Mouse (Mus musculus) myocyte (in vitro differentiated cells): Measurements from ENCODE around the gene Cfi. TPM values are rescaled to one million over a fixed set of nuclear protein-coding genes. Genes with fewer than 3 reads are reported as not detected.
A peak's percentile ranks its signal among the peaks of the same experiment; 100 is the strongest.

ENCODE experiments used
- H3K27me3 ChIP-seq: one replicate; pipeline ENCODE4 v1.6.1; 2011; ENCODE audit not compliant: control insufficient read depth, insufficient read depth, insufficient read length
- H3K36me3 ChIP-seq: one replicate; pipeline ENCODE4 v1.6.1; 2011; ENCODE audit not compliant: control insufficient read depth, insufficient read depth
- H3K4me2 ChIP-seq: one replicate; pipeline ENCODE4 v1.6.1; 2011; ENCODE audit warnings: low read depth, control low read depth
- H3K4me3 ChIP-seq: one replicate; pipeline ENCODE4 v1.5.1; 2011; ENCODE audit warnings: mild to moderate bottlenecking, control low read depth, moderate library complexity
- H3K79me2 ChIP-seq: one replicate; pipeline ENCODE4 v1.6.1; 2011; ENCODE audit not compliant: control insufficient read depth, insufficient read depth
- H3ac ChIP-seq: one replicate; pipeline ENCODE4 v1.6.1; 2011; ENCODE audit not compliant: control insufficient read depth, insufficient read length
- CEBPB ChIP-seq: IDR thresholded peaks from 2 replicates; pipeline ENCODE4 v1.6.1; 2011; ENCODE audit warnings: mild to moderate bottlenecking, moderate library complexity; ENCODE audit not compliant: poor library complexity, insufficient read depth, severe bottlenecking
- E2F4 ChIP-seq: IDR thresholded peaks from one replicate; pipeline ENCODE4 v1.6.1; 2011; ENCODE audit warnings: mild to moderate bottlenecking, control low read depth, moderate library complexity; ENCODE audit not compliant: insufficient read depth
- MAX ChIP-seq: IDR thresholded peaks from one replicate; pipeline ENCODE4 v1.6.1; 2011; ENCODE audit warnings: low read depth, mild to moderate bottlenecking, control low read depth
- MYOD1 ChIP-seq, 3 experiments: IDR thresholded peaks; one replicate each; pipeline ENCODE4 v1.6.1; 2011; ENCODE audit warnings: control low read depth in 2 of 3, low read depth in 2 of 3, mild to moderate bottlenecking in 2 of 3, moderate library complexity in 1 of 3; ENCODE audit not compliant: insufficient read length in 2 of 3, control insufficient read depth in 1 of 3
- MYOG ChIP-seq, 3 experiments: IDR thresholded peaks; one replicate each; pipeline ENCODE4 v1.6.1; 2011; ENCODE audit warnings: control low read depth in 2 of 3, low read depth in 2 of 3, mild to moderate bottlenecking in 2 of 3; ENCODE audit not compliant: insufficient read length in 2 of 3, control insufficient read depth in 1 of 3, insufficient read depth in 1 of 3
- POLR2A ChIP-seq: IDR thresholded peaks from one replicate; pipeline ENCODE4 v1.6.1; 2011; ENCODE audit warnings: low read depth, mild to moderate bottlenecking, control low read depth, moderate library complexity; ENCODE audit not compliant: insufficient read length
- POLR2AphosphoS2 ChIP-seq: IDR thresholded peaks from one replicate; pipeline ENCODE4 v1.6.1; 2011; ENCODE audit warnings: low read depth, control low read depth; ENCODE audit not compliant: insufficient read length
- REST ChIP-seq: IDR thresholded peaks from one replicate; pipeline ENCODE4 v1.6.1; 2011; ENCODE audit warnings: mild to moderate bottlenecking, control low read depth, moderate library complexity; ENCODE audit not compliant: insufficient read depth, insufficient read length
- SRF ChIP-seq: IDR thresholded peaks from one replicate; pipeline ENCODE4 v1.6.1; 2011; ENCODE audit warnings: low read depth; ENCODE audit not compliant: control insufficient read depth, insufficient read length
- TCF12 ChIP-seq: IDR thresholded peaks from one replicate; pipeline ENCODE4 v1.6.1; 2011; ENCODE audit warnings: mild to moderate bottlenecking, control low read depth; ENCODE audit not compliant: poor library complexity, insufficient read depth, severe bottlenecking
- TCF3 ChIP-seq: IDR thresholded peaks from one replicate; pipeline ENCODE4 v1.6.1; 2011; ENCODE audit warnings: low read depth, control low read depth; ENCODE audit not compliant: insufficient read length
- USF1 ChIP-seq: IDR thresholded peaks from one replicate; pipeline ENCODE4 v1.6.1; 2011; ENCODE audit warnings: low read depth, mild to moderate bottlenecking, control low read depth, moderate library complexity
- polyA plus RNA-seq: library from polyadenylated mRNA; unstranded; fragments of >200 nt; fragmentation: generic; extraction: Trizol; gene quantifications from one replicate; pipeline ENCODE4 v1.2.1, GENCODE M21; 2012; ENCODE audit warnings: missing spikeins

Gene Cfi
- polyA plus RNA-seq, 1 experiment: not detected

DNA sequence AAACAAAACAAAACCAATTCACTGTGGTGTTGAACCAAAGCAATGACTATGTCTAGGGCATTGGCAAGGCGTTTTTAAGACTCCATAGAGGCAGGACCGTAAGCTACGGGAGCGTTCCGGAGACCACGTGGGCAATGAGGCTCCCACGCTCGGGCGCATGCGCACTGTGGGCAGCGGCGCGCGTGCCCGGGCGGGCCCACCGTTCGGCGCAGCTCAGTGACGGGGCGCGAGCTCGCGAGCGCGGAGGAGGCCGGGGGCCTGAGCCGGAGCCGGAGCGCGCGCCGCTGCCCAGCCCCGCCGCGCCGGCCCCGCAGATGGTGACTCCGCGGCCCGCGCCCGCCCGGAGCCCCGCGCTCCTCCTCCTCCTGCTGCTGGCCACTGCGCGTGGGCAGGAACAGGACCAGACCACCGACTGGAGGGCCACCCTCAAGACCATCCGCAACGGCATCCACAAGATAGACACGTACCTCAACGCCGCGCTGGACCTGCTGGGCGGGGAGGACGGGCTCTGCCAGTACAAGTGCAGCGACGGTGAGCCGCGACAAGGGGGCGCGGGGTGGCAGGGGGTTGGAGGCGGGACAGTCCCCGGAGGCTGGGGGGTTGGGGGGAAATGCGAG lies 42.8 kb downstream of the Cfi start, which contains the start of gene Pla2g12a:
Gene Pla2g12a (plus strand): TSS at position 202 of the 617 bp plus-strand sequence.
- H3K4me3 ChIP-seq: peak within 1 kb of the TSS; percentile 60
- H3K36me3 ChIP-seq: no peaks in the 10 kb centered on the region
- H3K79me2 ChIP-seq: no peaks in the 10 kb centered on the region
- H3ac ChIP-seq: peak within 1 kb of the TSS; percentile 52
- no peaks in the 10 kb centered on the region for H3K27me3 ChIP-seq
- TF ChIP-seq SRF (no peak), REST (no peak), POLR2AphosphoS2 (peak; percentile 37), MYOD1 (IDR thresholded peaks at IDR 0.05; ENCODE audit: control insufficient read depth in 1 of 3, insufficient read length in 2 of 3, low read depth in 2 of 3) (no peak), TCF12 (no peak), CEBPB (no peak), E2F4 (no peak), MAX (no peak), POLR2A (peak; percentile 65), TCF3 (no peak), USF1 (peak; percentile 92), MYOG (IDR thresholded peaks at IDR 0.05; ENCODE audit: control insufficient read depth in 1 of 3, insufficient read depth in 1 of 3, insufficient read length in 2 of 3, low read depth in 2 of 3) (no peak)
- peak within 1 kb of the TSS; percentile 99 for H3K4me2 ChIP-seq

DNA sequence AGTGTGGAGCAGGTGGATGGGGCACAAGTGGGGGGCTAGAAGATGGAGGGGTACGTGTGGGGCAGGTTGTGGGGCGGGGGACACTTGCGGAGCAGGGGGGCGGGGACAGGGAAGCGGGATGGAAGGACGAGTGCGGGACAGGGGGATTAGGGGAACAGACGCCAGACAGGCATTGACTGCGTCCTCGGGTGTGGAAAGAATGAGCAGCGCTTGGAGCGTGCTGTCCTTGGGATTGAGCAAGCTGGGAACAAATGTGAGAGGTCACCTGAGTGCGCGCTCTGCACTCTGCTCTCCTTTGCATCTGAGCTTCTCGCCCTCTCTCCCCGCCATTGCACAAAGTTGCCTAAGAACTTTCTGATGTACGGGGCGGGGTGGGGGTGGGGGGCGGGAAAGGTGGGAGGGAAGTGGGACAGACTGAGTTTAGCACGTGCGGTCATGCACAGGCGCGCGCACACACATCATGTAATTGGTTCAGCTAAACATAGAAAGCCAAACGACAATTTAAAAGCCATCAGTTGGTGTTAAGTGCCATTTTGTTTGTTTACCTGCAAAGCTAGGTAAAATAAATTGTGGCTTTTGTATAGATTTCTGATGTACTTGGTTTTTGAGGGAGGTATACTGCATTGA lies 43.6 kb downstream of the Cfi start:
- no peaks in the 10 kb centered on the region for H3K79me2 ChIP-seq
- no peaks in the 10 kb centered on the region for H3K36me3 ChIP-seq
- H3ac ChIP-seq: peak overlapping the region; percentile 52
- peak overlapping the region; percentile 60 for H3K4me3 ChIP-seq
- TF ChIP-seq POLR2AphosphoS2 (no peak), TCF3 (no peak), SRF (no peak), USF1 (no peak), REST (no peak), E2F4 (no peak), TCF12 (no peak), MYOD1 (IDR thresholded peaks at IDR 0.05; ENCODE audit: control insufficient read depth in 1 of 3, insufficient read length in 2 of 3, low read depth in 2 of 3) (no peak), POLR2A (no peak), CEBPB (no peak), MYOG (IDR thresholded peaks at IDR 0.05; ENCODE audit: control insufficient read depth in 1 of 3, insufficient read depth in 1 of 3, insufficient read length in 2 of 3, low read depth in 2 of 3) (no peak), MAX (no peak)
- H3K4me2 ChIP-seq: peak overlapping the region; percentile 55
- no peaks in the 10 kb centered on the region for H3K27me3 ChIP-seq

DNA sequence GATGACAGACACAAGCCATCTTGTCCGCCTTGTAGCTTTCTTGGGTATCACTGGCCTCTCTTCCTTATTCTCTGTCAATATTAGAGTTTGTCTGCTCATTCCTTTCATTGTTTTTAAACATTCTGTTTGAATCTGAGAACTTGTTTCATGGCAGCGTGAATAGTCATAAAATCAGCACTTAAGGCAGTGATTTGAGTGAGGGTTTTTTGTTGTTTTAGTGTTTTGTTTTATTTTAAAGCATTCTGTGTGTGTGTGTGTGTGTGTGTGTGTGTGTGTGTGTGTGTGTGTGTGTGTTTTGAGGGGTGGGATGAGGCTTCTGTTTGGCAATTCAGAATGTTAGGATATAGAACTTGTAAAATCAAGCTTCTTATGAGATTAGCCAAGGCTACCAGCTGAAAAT lies 44.2 kb downstream of the Cfi start:
- H3K36me3 ChIP-seq: no peaks in the 10 kb centered on the region
- peak overlapping the region; percentile 60 for H3K4me3 ChIP-seq
- H3ac ChIP-seq: no peak overlapping the region
- H3K4me2 ChIP-seq: peak overlapping the region; percentile 8
- no peaks in the 10 kb centered on the region for H3K79me2 ChIP-seq
- no peak for TF ChIP-seq USF1
- no peak for TF ChIP-seq REST
- TF ChIP-seq TCF3: no peak
- no peak for TF ChIP-seq POLR2A
- no peak for TF ChIP-seq MYOD1 (IDR thresholded peaks at IDR 0.05; ENCODE audit: control insufficient read depth in 1 of 3, insufficient read length in 2 of 3, low read depth in 2 of 3)
- TF ChIP-seq TCF12: no peak
- no peak for TF ChIP-seq MYOG (IDR thresholded peaks at IDR 0.05; ENCODE audit: control insufficient read depth in 1 of 3, insufficient read depth in 1 of 3, insufficient read length in 2 of 3, low read depth in 2 of 3)
- no peak for TF ChIP-seq CEBPB
- TF ChIP-seq POLR2AphosphoS2: no peak
- no peak for TF ChIP-seq E2F4
- TF ChIP-seq MAX: no peak
- TF ChIP-seq SRF: no peak
- no peaks in the 10 kb centered on the region for H3K27me3 ChIP-seq

DNA sequence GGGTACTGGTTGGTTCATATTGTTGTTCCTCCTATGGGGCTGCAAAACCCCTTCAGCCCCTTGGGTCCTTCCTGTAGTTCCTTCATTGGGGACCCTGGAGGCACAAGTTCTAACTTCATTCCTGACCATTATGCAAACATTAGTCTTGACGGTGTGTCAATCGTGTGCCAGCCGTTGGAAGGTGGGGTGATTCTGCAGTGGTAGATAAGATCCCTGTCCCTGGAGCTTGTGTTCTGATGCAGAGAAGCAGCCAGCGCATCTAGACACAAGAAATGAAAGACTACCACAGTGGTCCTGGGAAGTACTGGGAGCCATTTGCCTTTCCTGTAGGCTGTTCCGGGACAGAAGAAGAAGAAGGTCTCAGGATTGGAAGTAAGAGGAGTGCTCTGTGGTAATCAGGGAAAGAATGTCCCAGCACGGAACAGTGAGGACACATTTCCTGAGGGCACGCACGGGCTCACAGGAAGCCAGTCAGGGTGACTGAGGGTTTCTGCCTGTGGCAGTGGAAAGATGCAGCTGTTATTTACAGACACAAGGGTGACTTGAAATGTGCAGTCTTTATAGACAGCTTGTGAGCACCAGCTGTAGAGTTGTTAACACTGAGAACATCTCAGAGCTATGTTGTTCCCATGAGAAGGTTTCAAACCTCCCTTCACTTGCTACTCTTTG lies 45.4 kb downstream of the Cfi start:
- no peak overlapping the region for H3K4me3 ChIP-seq
- H3K27me3 ChIP-seq: no peaks in the 10 kb centered on the region

More for the DNA sequence above, 45.4 kb downstream of the Cfi start:
- TF ChIP-seq CEBPB (no peak), TCF3 (no peak), SRF (no peak), MAX (no peak), MYOG (IDR thresholded peaks at IDR 0.05; ENCODE audit: control insufficient read depth in 1 of 3, insufficient read depth in 1 of 3, insufficient read length in 2 of 3, low read depth in 2 of 3) (no peak), TCF12 (no peak), MYOD1 (IDR thresholded peaks at IDR 0.05; ENCODE audit: control insufficient read depth in 1 of 3, insufficient read length in 2 of 3, low read depth in 2 of 3) (no peak)
- H3K79me2 ChIP-seq: no peaks in the 10 kb centered on the region
- no peak overlapping the region for H3ac ChIP-seq
- H3K4me2 ChIP-seq: no peak overlapping the region
- H3K36me3 ChIP-seq: no peaks in the 10 kb centered on the region
